Mouse (Mus musculus) cerebellum, adult 2 months (tissue): Measurements from ENCODE around the gene Mef2b. TPM values are rescaled to one million over a fixed set of nuclear protein-coding genes. Genes with fewer than 3 reads are reported as not detected.

Source experiments
- DNase-seq, 2 experiments: peaks; one replicate each; pipeline ENCODE4 v3.0.0; 2021
- H3K27ac ChIP-seq: fragments of 200-500 bp; 2 replicates; pipeline ENCODE4 v1.5.1; 2012; ENCODE audit warnings: low read length, control low read depth, inconsistent platforms; ENCODE audit not compliant: insufficient read depth
- H3K27me3 ChIP-seq: fragments of 200-500 bp; 2 replicates; pipeline ENCODE4 v1.6.1; 2012; ENCODE audit warnings: inconsistent platforms, mild to moderate bottlenecking, low read length, moderate library complexity; ENCODE audit not compliant: control insufficient read depth, insufficient read depth
- H3K4me1 ChIP-seq: fragments of 200-500 bp; 2 replicates; pipeline ENCODE4 v1.6.1; 2011; ENCODE audit warnings: low read length; ENCODE audit not compliant: control insufficient read depth, insufficient read depth
- H3K4me3 ChIP-seq: fragments of 200-500 bp; replicated peaks from 2 replicates; pipeline ENCODE3; 2011; ENCODE audit warnings: mild to moderate bottlenecking, low read depth, low read length, control low read depth; ENCODE audit not compliant: insufficient read depth
- CTCF ChIP-seq: fragments of 200-500 bp; IDR thresholded peaks from 2 replicates; pipeline ENCODE4 v1.5.1; 2011; ENCODE audit warnings: low read depth, mild to moderate bottlenecking, control low read depth, low read length, moderate library complexity, borderline replicate concordance; ENCODE audit not compliant: insufficient read depth
- POLR2A ChIP-seq: fragments of 200-500 bp; IDR thresholded peaks from 2 replicates; pipeline ENCODE4 v1.6.1; 2011; ENCODE audit warnings: low read length, control low read depth, borderline replicate concordance; ENCODE audit not compliant: insufficient read depth
- WGBS: fragments of 180-500 bp; shearing (Covaris S2); methylation state at CpG from one replicate; pipeline ENCODE4 v1.1.7; 2018; 5-methylcytosine and 5-hydroxymethylcytosine counted together
- polyA plus RNA-seq: library from polyadenylated mRNA; depleted of rRNA; stranded (reverse); fragments of >200 nt; gene quantifications from 2 replicates; pipeline ENCODE4 v1.2.3, GENCODE M21; 2012

The Mef2b gene
- polyA plus RNA-seq, 1 experiment = 0.43 TPM

- Histone ChIP-seq H3K27ac (no peak overlapping the region), H3K4me3 (no peak overlapping the region), H3K4me1 (0 out of 2 replicates have a peak, but pooled peaks cover 4% of the 10 kb centered on the region), H3K27me3 (no peaks in the 10 kb centered on the region)
- no peak for DNase-seq
- WGBS = 39% methylated on average over 43 of the region's 43 CpGs
- TF ChIP-seq CTCF (no peak), POLR2A (no peak)
Observed at GRCm38 (mm10) chr8:70112401-70113016, 27.0 kb upstream of the Mef2b start.

DNA sequence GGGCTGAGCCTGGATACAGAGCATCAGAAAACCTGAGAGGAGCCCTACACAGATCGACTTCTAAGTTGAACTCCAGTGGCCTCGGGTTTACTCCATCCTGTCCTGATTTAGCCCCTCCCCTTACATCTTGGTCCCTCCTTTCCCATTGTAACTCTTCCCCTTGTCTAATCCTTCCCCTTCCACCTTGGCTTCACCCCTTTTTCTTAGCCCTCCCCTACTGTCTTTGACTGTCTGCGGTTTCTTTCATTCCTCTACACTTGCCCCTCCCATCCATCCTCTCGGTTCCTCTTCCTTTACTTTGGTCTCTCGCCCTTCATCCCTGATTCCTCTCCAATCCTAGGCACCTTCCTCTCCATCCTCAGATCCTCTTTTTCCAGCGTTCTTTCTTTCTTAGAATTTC, 25.0 kb upstream of the Mef2b start:
- Histone ChIP-seq H3K27me3 (no peaks in the 10 kb centered on the region), H3K4me1 (peaks cover 10% of the 10 kb centered on the region; the same call in 1 of the 2 replicates), H3K27ac (no peak overlapping the region), H3K4me3 (no peak overlapping the region)
- TF ChIP-seq CTCF = no peak
- TF ChIP-seq POLR2A = no peak
- no peak for DNase-seq
- WGBS = 30% methylated on average over 6 of the region's 6 CpGs

DNA sequence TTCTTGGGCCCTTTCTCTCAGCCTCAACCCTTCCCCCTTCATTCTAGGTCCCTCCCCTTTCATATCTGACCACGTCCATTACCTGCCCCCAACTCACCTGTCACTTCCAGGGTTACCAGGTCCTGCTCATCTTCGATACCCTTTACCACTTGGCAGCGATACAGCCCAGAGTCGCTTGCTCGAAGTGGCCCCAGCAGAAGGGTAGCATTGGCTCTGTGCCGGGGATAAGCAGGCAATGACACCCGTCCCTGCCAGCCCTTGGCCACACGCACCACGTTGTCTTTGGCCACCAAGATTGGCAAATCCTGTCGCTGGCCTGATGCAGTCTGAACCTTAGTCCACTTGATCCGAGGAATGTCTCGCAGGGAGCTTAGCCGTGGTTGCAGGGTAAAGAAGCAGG, 24.6 kb upstream of the Mef2b start:
- no peak overlapping the region for H3K27ac ChIP-seq
- no peak for DNase-seq
- H3K4me3 ChIP-seq = no peak overlapping the region
- 21% methylated on average over 13 of the region's 13 CpGs for WGBS
- TF ChIP-seq CTCF (no peak), POLR2A (no peak)
- H3K27me3 ChIP-seq = no peaks in the 10 kb centered on the region
- peaks cover 14% of the 10 kb centered on the region; the same call in 1 of the 2 replicates for H3K4me1 ChIP-seq

GRCm38 (mm10) chr8:70117611-70118010, 21.9 kb upstream of the Mef2b start:
- no peaks in the 10 kb centered on the region for H3K27me3 ChIP-seq
- WGBS = 50% methylated on average over 9 of the region's 9 CpGs

DNA sequence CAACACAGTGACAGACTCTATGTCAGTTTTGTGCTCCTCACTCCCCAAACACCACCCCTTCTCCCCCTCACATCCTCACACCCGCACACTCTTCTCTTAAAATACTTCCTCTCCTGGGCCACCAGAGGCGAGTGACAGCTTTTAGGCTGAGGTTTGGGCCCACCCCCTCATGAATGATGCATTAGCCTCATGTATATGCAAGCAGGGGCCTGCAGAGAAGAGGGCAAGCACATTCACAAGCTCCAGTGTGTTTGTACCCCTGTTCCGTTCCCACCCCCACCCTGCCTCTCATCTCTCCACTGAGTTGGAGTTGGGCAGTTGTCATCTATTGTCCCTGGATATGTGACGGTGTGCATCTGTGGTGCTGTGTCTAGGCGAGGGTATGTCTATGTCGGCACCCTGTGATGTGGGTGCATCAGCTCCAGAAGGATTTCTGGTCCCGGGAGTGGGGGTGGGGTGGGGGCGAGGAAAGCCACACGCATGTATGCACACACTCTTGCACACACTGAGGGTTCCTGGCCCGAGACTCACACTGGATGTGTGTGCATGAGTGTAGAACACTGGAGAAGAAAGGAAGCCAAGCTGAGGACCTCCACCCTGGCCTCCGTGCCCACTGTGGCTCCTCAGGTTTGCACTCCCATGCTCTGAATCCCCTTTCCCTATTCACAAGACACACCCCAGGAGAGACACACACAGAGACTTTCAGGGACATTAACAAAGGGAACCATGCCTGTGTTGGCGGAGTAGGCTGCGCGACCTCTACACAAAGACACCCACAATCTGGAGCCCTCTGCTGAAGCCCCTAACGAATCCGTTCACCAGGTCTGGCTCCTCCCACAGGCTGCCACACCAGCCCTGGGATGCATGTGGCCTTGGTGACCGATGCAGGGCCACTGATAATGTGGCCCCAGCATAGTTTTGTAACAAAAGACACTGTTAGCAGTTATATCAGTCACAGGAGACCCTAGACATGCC, 20.5 kb upstream of the Mef2b start:
- Histone ChIP-seq H3K4me1 (peaks cover 16% of the 10 kb centered on the region; the same call in 1 of the 2 replicates), H3K27ac (no peak overlapping the region), H3K4me3 (peak overlapping the region; percentile 15), H3K27me3 (no peaks in the 10 kb centered on the region)
- no peak for TF ChIP-seq POLR2A
- TF ChIP-seq CTCF = no peak
- DNase-seq = no peak
- WGBS = 34% methylated on average over 17 of the region's 17 CpGs

More at GRCm38 (mm10) chr8:70117611-70118010, 21.9 kb upstream of the Mef2b start:
- Histone ChIP-seq H3K4me3 (no peak overlapping the region), H3K27ac (no peak overlapping the region), H3K4me1 (peaks cover 16% of the 10 kb centered on the region; the same call in 1 of the 2 replicates)
- no peak for DNase-seq
- no peak for TF ChIP-seq CTCF
- no peak for TF ChIP-seq POLR2A

- H3K4me1 ChIP-seq = peaks cover 13% of the 10 kb centered on the region; the same call in 1 of the 2 replicates
- H3K27ac ChIP-seq = 0 out of 2 replicates have a peak within 1 kb of the TSS, but pooled peaks have one; percentile 14
- DNase-seq = peak; percentile 89 to 91
- H3K4me3 ChIP-seq = peak within 1 kb of the TSS; percentile 62
- no peak for TF ChIP-seq CTCF
- TF ChIP-seq POLR2A = peak; percentile 80
- WGBS = 3% methylated on average over 19 of the region's 19 CpGs
- H3K27me3 ChIP-seq = no peaks in the 10 kb centered on the region
Observed at GRCm38 (mm10) chr8:70120667-70121066, 18.8 kb upstream of the Mef2b start, which contains the start of gene Ncan. Ncan (minus strand) TSS chr8:70120873.

DNA sequence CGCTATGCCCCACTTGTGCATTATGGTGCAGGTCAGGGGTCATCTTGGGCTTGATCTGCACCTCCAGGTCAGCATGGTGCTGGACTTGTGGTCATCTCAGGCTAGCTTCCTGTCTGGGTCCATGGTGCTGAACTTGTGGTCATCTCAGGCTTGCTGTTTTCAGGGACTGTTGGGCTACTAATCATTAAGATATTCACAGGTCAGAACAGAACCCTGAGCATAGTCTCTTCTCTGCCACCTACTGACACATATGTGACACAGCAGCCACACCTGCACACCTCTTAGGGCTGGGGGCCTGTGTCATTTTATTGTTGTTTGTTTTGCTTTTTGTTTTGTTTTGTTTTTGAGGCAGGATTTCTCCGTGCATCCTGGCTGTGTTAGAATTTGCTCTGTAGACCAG, 16.6 kb upstream of the Mef2b start:
- 70% methylated on average over 2 of the region's 2 CpGs for WGBS
- Histone ChIP-seq H3K4me1 (peaks cover 13% of the 10 kb centered on the region; the same call in 1 of the 2 replicates), H3K27ac (no peak overlapping the region), H3K27me3 (no peaks in the 10 kb centered on the region), H3K4me3 (no peak overlapping the region)
- TF ChIP-seq CTCF (peak; percentile 56; the same call in 1 of the 2 replicates), POLR2A (no peak)
- no peak for DNase-seq

DNA sequence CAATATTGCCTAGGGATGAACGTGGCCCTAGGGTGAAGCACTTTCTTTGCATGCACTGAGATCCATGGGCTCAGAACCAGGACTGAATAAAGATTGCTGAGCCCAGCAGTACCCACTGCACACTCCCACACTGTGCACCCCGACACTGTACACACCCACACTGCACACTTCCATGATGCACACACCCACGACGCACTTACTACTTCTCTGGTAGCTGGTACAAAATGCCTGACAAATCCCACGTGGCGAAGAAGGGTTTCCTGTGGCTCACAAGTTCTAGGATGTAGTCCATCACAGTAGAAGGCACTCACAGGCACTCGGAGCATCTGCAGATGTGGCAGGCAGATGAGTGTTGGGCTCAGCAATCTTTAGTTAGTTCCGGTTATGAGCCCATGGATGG, 14.5 kb upstream of the Mef2b start:
- Histone ChIP-seq H3K27me3 (no peaks in the 10 kb centered on the region), H3K4me3 (no peak overlapping the region), H3K27ac (no peak overlapping the region), H3K4me1 (peaks cover 11% of the 10 kb centered on the region)
- TF ChIP-seq CTCF (no peak), POLR2A (no peak)
- 65% methylated on average over 8 of the region's 8 CpGs for WGBS
- no peak for DNase-seq
